Mouse (Mus musculus): ENCODE results near the gene Krtap28-10.

- TF ChIP-seq CTCF (IDR thresholded peaks at IDR 0.05; ENCODE audit: insufficient read depth, low read depth, low read length) (no peak), POLR2A (IDR thresholded peaks at IDR 0.05; ENCODE audit: insufficient read depth, low read depth, low read length) (no peak)
Measured at GRCm38 (mm10) chr1:83067205-83067604, 24.9 kb upstream of the Krtap28-10 start.
